Mouse (Mus musculus): ENCODE measurements around the gene Eid2.
"Not testable (repeated sequence)": the region's sequence is repeated elsewhere in the genome, so short reads cannot be mapped to it uniquely, and the experiment has no call there.

- not testable (repeated sequence) for TF ChIP-seq CTCF (IDR thresholded peaks at IDR 0.05; ENCODE audit: low read depth, low read length); EP300 (IDR thresholded peaks at IDR 0.05; ENCODE audit: insufficient read depth, low read depth, low read length); POLR2A (IDR thresholded peaks at IDR 0.05; ENCODE audit: insufficient read depth, low read length)
Measured at GRCm38 (mm10) chr7:28227421-28227820, 40.3 kb upstream of the Eid2 start.
